Mouse (Mus musculus) neural tube, embryonic 11.5 days (tissue): Measurements from ENCODE around the gene Nat14. TPM values are rescaled to one million over a fixed set of nuclear protein-coding genes. Genes with fewer than 3 reads are reported as not detected.

ENCODE experiments used
- ATAC-seq: fragments of 200-750 bp; cut with Nextera tagmentation; 2 replicates; pipeline ENCODE4 v1.8.0; 2017; ENCODE audit warnings: moderate number of reproducible peaks, mild to moderate bottlenecking, moderate TSS enrichment, moderate library complexity; ENCODE audit not compliant: insufficient read depth, low FRiP score, low TSS enrichment
- DNase-seq: peaks from one replicate; pipeline ENCODE4 v3.0.0-alpha.2; 2015; ENCODE audit warnings: low spot score
- H3K27ac ChIP-seq: fragments of 300-500 bp; sonication (generic); 2 replicates; pipeline ENCODE4 v1.5.1; 2014; ENCODE audit warnings: low read depth, mild to moderate bottlenecking, low read length
- H3K27me3 ChIP-seq: fragments of 300-500 bp; sonication (generic); 2 replicates; pipeline ENCODE4 v1.6.1; 2014; ENCODE audit warnings: mild to moderate bottlenecking, low read length, mixed read lengths; ENCODE audit not compliant: control insufficient read depth, insufficient read depth
- H3K36me3 ChIP-seq: fragments of 300-500 bp; sonication (generic); 2 replicates; pipeline ENCODE4 v1.6.1; 2014; ENCODE audit warnings: mild to moderate bottlenecking, low read length, moderate library complexity, mixed read lengths; ENCODE audit not compliant: control insufficient read depth, insufficient read depth
- H3K4me1 ChIP-seq: fragments of 300-500 bp; sonication (generic); 2 replicates; pipeline ENCODE4 v1.6.1; 2014; ENCODE audit warnings: low read length, mixed read lengths; ENCODE audit not compliant: control insufficient read depth, insufficient read depth
- H3K4me2 ChIP-seq: fragments of 300-500 bp; sonication (generic); 2 replicates; pipeline ENCODE4 v1.6.1; 2014; ENCODE audit warnings: low read depth, mild to moderate bottlenecking, moderate library complexity
- H3K4me3 ChIP-seq: fragments of 300-500 bp; sonication (generic); 2 replicates; pipeline ENCODE4 v1.5.1; 2014; ENCODE audit warnings: low read depth, low read length
- H3K9ac ChIP-seq: fragments of 300-500 bp; sonication (generic); 2 replicates; pipeline ENCODE4 v1.6.1; 2014; ENCODE audit warnings: mild to moderate bottlenecking, low read length
- H3K9me3 ChIP-seq: fragments of 300-500 bp; sonication (generic); 2 replicates; pipeline ENCODE4 v1.6.1; 2016; ENCODE audit warnings: low read length; ENCODE audit not compliant: control insufficient read depth
- WGBS: fragments of 180-500 bp; shearing (Covaris S2); extraction: QIAGEN DNeasy Blood & Tissue Kit; methylation state at CpG from one replicate; pipeline ENCODE4 v1.1.7; 2014; 5-methylcytosine and 5-hydroxymethylcytosine counted together
- polyA plus RNA-seq: library from polyadenylated mRNA; unstranded; fragments of >200 nt; fragmentation: Nextera tagmentation; extraction: Ambion mirVana; gene quantifications from 2 replicates; pipeline ENCODE4 v1.2.1, GENCODE M21; 2014

Gene Nat14
- polyA plus RNA-seq, 1 experiment from 2014 or later, result 7.1 TPM

DNA sequence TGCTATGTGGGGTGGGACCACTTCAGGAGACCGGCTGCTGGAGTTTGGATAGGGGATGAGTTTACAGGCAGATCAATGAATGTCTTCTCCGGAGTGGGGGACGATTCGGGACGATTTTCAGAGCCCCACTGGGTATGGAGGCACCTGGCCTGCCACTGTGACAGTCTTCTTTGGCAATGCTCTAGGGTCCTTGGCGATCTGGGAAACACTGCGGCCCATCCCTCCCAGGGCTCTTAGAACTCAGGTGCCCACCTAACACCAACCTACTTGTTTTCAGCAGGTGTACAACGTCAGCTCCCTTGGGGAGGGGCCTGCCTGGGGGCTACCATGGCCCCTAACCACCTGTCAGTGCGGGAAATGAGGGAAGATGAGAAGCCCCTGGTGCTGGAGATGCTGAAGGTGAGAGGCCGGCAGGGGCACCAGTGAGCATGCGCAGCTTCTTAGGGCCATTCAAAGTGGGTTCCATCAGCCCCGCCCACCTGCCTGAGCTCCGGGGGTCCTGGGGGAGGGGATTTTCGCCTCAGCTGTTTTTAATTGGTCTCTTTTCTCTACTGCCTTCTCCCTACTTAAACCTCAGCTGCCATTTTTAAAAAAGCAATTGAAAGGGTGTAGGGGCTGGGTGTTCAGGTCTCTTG lies 1.2 kb downstream of the Nat14 start:
- ATAC-seq (peak; percentile 55), DNase-seq (peak; percentile 86)
- Histone ChIP-seq H3K4me3 (peak overlapping the region; percentile 37), H3K27ac (peak overlapping the region; percentile 95), H3K36me3 (peaks cover 18% of the 10 kb centered on the region), H3K9ac (peak overlapping the region; percentile 65), H3K4me2 (peak overlapping the region; percentile 94), H3K4me1 (peaks cover 43% of the 10 kb centered on the region), H3K27me3 (no peaks in the 10 kb centered on the region), H3K9me3 (no peaks in the 10 kb centered on the region)
- WGBS, result under 1% methylated on average over 14 of the region's 14 CpGs

DNA sequence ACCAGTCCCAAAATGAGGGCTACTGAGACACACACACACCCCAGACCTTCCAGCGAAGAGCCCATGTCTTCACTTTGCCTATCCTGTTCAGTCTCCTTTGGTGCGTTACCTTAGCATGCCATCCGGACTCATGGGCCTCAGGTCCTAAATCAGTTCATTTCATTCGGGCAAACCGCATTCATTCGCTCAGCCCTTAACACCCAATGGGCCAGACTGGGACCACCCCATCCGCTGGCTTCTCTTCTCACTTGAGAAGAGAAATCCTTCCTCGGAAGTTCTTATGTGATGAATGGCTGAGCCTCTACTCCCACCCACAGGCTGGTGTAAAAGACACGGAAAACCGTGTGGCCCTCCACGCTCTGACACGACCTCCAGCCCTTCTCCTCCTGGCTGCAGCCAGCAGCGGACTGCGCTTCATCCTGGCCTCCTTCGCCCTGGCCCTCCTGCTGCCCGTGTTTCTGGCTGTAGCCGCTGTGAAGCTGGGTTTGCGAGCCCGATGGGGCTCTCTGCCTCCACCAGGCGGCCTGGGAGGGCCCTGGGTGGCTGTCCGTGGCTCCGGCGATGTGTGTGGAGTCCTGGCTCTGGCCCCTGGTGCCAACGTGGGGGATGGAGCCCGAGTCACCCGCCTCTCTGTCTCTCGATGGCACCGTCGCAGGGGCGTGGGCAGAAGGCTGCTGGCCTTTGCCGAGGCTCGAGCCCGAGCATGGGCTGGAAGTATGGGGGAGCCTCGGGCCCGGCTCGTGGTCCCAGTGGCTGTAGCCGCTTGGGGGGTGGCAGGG lies 1.9 kb downstream of the Nat14 start:
- Histone ChIP-seq H3K4me3 (peak overlapping the region; percentile 25), H3K4me1 (peaks cover 43% of the 10 kb centered on the region), H3K9ac (peak overlapping the region; percentile 65), H3K27ac (peak overlapping the region; percentile 95), H3K36me3 (peaks cover 13% of the 10 kb centered on the region), H3K27me3 (no peaks in the 10 kb centered on the region), H3K9me3 (no peaks in the 10 kb centered on the region), H3K4me2 (peak overlapping the region; percentile 94)
- no peak for ATAC-seq
- DNase-seq, result peak; percentile 66
- 3% methylated on average over 37 of the region's 37 CpGs for WGBS

DNA sequence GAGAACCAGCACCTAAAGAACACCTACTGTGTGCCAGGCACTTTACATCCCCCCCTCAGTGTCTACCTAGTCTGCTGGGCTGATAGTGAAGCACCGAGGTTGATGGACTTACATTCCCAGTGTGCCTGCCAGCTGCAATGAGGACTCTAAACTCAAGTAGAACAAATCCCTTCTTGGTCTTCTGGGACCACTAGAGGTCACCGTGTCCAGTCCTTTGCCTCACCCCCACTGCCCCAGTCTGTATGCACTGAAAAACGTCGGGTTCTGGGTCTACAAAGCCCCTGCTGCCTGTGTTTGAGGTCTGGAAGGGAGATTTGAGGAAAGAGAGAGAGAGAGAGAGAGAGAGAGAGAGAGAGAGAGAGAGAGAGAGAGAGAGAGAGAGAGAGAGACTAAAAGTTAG lies 2.7 kb downstream of the Nat14 start:
- WGBS, result under 1% methylated on average over 4 of the region's 4 CpGs
- H3K27ac ChIP-seq, result peak overlapping the region; percentile 95
- no peaks in the 10 kb centered on the region for H3K27me3 ChIP-seq
- H3K4me3 ChIP-seq, result no peak overlapping the region
- peak overlapping the region; percentile 94 for H3K4me2 ChIP-seq
- peaks cover 43% of the 10 kb centered on the region for H3K4me1 ChIP-seq
- peaks cover 10% of the 10 kb centered on the region for H3K36me3 ChIP-seq
- ATAC-seq (no peak), DNase-seq (no peak)
- no peak overlapping the region for H3K9ac ChIP-seq
- no peaks in the 10 kb centered on the region for H3K9me3 ChIP-seq

DNA sequence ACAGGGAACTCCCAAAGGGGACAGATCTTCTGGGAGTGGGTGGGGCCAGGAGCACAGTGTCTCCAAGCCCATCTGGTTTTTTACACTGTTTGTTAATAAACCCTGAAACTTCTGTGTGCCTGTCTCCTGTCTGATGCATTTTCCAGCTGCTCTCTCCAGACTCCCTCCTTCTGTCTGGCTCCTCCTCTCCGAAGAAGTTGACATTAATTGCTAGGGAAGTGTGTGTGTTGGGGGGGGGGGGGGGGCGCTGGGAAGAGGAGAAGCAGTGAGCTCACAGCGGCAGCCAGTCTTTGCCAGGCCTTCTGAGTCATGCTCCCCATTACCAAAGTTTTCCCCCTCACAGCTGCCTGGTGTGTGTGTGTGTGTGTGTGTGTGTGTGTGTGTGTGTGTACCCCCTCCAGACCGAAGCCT lies 3.1 kb downstream of the Nat14 start:
- peaks cover 43% of the 10 kb centered on the region for H3K4me1 ChIP-seq
- peak overlapping the region; percentile 15; the same call in 1 of the 2 replicates for H3K9ac ChIP-seq
- no peak overlapping the region for H3K4me2 ChIP-seq
- WGBS, result 17% methylated on average over 3 of the region's 4 CpGs
- no peaks in the 10 kb centered on the region for H3K9me3 ChIP-seq
- DNase-seq (peak; percentile 28), ATAC-seq (no peak)
- no peaks in the 10 kb centered on the region for H3K27me3 ChIP-seq
- H3K4me3 ChIP-seq, result no peak overlapping the region
- H3K36me3 ChIP-seq, result peaks cover 8% of the 10 kb centered on the region; the same call in 1 of the 2 replicates
- H3K27ac ChIP-seq, result peak overlapping the region; percentile 95

DNA sequence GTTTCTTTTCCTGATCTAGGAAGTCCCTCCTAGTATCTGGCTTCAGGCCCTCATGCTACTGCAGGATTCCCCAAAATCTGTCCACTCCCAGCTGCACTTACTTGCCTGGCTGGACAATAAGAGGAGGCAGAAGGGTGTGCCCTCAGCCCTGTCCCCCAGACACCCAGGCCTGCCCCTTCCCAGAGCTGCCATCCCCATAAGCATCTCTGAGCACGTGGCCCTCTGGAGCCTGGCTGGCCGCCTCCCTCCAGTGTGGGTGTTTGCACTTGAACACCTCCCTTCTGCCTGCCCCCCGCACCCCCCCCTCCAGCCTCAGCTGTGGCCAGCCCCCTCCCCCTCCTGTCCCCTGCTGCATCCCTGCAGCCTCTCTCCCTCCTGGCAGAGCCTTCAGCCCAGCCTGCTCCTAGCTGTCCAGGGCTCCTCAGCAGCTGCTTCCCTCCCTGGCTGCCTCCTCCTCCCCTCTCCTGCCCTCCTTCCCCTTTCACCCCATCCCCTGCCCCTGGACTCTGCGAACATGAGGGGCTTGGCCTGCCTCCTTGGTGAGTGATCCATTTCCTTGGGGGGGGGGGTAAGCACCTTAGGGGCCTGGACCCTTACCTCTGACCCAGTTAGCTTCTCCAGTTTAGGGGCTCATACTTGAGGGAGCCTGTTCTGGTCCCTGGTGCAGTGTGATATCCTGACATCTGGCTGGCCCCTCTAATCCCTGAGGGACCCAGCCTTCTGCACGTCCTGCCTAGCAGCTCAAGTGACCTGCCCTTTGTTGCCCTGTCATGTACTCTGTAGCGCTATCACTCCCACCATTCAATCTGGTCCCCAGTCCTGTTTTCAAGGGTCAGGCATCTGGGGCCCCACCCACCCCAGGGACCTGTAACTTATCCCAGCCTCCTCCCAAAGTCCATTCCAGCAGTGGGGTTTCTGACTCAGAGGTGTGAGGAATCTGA lies 3.9 kb downstream of the Nat14 start, which contains the start of gene Ssc5d:
Ssc5d (plus strand) TSS at position 345 of the 941 bp plus-strand sequence.
- WGBS, result 3% methylated on average over 6 of the region's 6 CpGs

DNA sequence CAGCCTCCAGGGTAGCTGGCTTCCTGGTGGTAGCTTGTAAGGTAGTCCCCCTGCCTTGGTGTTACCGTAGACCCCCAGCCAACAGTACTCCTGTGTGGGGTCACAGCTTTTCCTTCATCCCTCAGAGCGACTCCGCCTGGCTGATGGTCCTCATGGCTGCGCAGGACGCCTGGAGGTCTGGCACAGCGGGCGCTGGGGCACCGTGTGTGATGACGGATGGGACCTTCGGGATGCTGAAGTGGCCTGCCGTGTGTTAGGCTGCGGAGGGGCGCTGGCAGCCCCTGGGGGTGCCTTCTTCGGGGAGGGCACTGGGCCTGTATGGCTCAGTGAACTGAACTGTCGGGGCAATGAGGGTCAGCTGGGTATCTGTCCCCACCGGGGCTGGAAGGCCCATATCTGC lies 5.0 kb downstream of the Nat14 start:
- Histone ChIP-seq H3K27me3 (no peaks in the 10 kb centered on the region), H3K4me2 (no peak overlapping the region), H3K9ac (no peak overlapping the region), H3K36me3 (no peaks in the 10 kb centered on the region), H3K9me3 (no peaks in the 10 kb centered on the region), H3K27ac (peak overlapping the region; percentile 95; the same call in 1 of the 2 replicates), H3K4me3 (no peak overlapping the region), H3K4me1 (peaks cover 34% of the 10 kb centered on the region)
- no peak for DNase-seq
- WGBS, result 62% methylated on average over 16 of the region's 16 CpGs
- no peak for ATAC-seq

More for the DNA sequence above, 3.9 kb downstream of the Nat14 start, which contains the start of gene Ssc5d:
- ATAC-seq (no peak), DNase-seq (peak; percentile 54)
- H3K4me2 ChIP-seq, result peak within 1 kb of the TSS; percentile 17
- H3K9me3 ChIP-seq, result no peaks in the 10 kb centered on the region
- peak within 1 kb of the TSS; percentile 95 for H3K27ac ChIP-seq
- H3K27me3 ChIP-seq, result no peaks in the 10 kb centered on the region
- peaks cover 43% of the 10 kb centered on the region for H3K4me1 ChIP-seq
- no peak within 1 kb of the TSS for H3K4me3 ChIP-seq
- peaks cover 1% of the 10 kb centered on the region; the same call in 1 of the 2 replicates for H3K36me3 ChIP-seq
- H3K9ac ChIP-seq, result peak within 1 kb of the TSS; percentile 20; the same call in 1 of the 2 replicates

DNA sequence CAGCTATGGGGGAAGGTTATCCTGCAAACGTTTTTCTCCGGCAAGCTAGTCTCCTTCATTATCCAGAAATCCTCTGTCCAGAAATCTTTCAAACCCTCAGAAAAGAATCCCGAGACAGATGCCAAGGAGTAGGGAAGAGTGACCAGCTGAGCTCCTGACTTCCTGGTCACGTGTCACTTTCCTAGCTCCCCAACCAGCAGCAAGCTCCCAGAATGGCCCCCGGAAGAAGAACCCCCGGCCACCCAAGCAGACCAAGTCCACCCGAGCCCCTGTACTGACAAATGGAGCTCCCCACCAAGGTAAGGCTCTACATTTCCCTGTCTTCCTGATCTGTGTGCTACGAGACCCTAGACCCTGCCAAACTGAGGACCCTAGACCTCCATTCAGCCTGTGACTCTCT lies 5.9 kb downstream of the Nat14 start:
- H3K4me2 ChIP-seq, result no peak overlapping the region
- DNase-seq (no peak), ATAC-seq (no peak)
- peaks cover 26% of the 10 kb centered on the region for H3K4me1 ChIP-seq
- H3K27ac ChIP-seq, result no peak overlapping the region
- no peaks in the 10 kb centered on the region for H3K36me3 ChIP-seq
- H3K27me3 ChIP-seq, result no peaks in the 10 kb centered on the region
- H3K9ac ChIP-seq, result no peak overlapping the region
- 67% methylated on average over 8 of the region's 8 CpGs for WGBS
- no peaks in the 10 kb centered on the region for H3K9me3 ChIP-seq
- no peak overlapping the region for H3K4me3 ChIP-seq

DNA sequence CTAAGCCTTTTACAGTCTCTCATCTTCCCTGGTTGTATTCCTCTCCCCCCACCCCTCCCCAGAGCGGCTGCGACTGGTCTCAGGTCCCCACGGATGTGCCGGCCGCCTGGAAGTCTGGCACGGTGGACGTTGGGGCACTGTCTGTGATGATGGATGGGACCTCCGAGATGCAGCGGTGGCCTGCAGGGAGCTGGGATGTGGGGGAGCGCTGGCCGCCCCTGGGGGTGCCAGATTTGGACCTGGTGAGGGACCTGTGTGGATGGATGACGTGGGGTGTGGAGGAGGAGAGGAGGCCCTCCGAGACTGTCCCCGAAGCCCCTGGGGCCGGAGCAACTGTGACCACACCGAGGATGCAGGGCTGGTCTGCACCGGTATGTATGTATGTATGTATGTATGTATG lies 6.5 kb downstream of the Nat14 start:
- Histone ChIP-seq H3K9ac (no peak overlapping the region), H3K36me3 (no peaks in the 10 kb centered on the region), H3K27ac (no peak overlapping the region), H3K4me1 (peaks cover 22% of the 10 kb centered on the region), H3K9me3 (no peaks in the 10 kb centered on the region), H3K27me3 (no peaks in the 10 kb centered on the region), H3K4me2 (no peak overlapping the region), H3K4me3 (no peak overlapping the region)
- ATAC-seq, result no peak
- WGBS, result 65% methylated on average over 17 of the region's 17 CpGs
- no peak for DNase-seq
